Mouse (Mus musculus) liver, embryonic 14.5 days (tissue): ENCODE measurements at regions not wholly inside any gene's neighbourhood (a gene's known extent, or its start where the extent isn't known, plus 50 kb on each side); places are given as distances from the start of the nearest gene placed in this dataset.

Source experiments
- CTCF ChIP-seq: IDR thresholded peaks from 2 replicates; pipeline ENCODE4 v1.5.1; 2016; ENCODE audit warnings: antibody characterized with exemption, low read depth, control low read depth
- EP300 ChIP-seq: IDR thresholded peaks from 2 replicates; pipeline ENCODE4 v1.6.1; 2016; ENCODE audit warnings: antibody characterized with exemption, low read depth

- no peak for TF ChIP-seq CTCF
- no peak for TF ChIP-seq EP300
Observed at GRCm38 (mm10) chr7:82069629-82070450, 77.7 kb upstream of the Bnc1 start.
